Comparison of ENCODE assay signal across 9 mouse cellular contexts in genomic region chr19:34551981-34552380, GRCm38 (mm10). TPM values are rescaled to one million over a fixed set of nuclear protein-coding genes. Genes with fewer than 3 reads are reported as not detected.
DNase-seq lines count a peak whose midpoint lies in the region; ATAC-seq and TF ChIP-seq lines count a peak whose summit lies in the region.
"Had no signal": no experiment of that assay in that cellular context is flagged by ENCODE, and none has a peak within 500 bp of the region (broad histone marks: within the 10 kb centered on the region; RNA-seq: fewer than 3 reads in every experiment).

No protein-coding gene starts in this region.

- H3K27me3 ChIP-seq in neural tube, embryonic 15.5 days (replicated peaks), result no peaks in the 10 kb centered on the region
- H3K27me3 ChIP-seq in heart, embryonic 13.5 days (replicated peaks), result no peaks in the 10 kb centered on the region
- no peaks in the 10 kb centered on the region for H3K27me3 ChIP-seq in limb, embryonic 13.5 days
- H3K27me3 ChIP-seq in stomach, embryonic 15.5 days (replicated peaks), result no peaks in the 10 kb centered on the region
- H3K27me3 ChIP-seq in cerebellum, adult 2 months (ENCODE audit: control insufficient read depth, insufficient read depth, low read length), result no peaks in the 10 kb centered on the region

- H3K36me3 ChIP-seq in neural tube, embryonic 15.5 days, result no peaks in the 10 kb centered on the region
- H3K36me3 ChIP-seq in heart, embryonic 13.5 days, result no peaks in the 10 kb centered on the region
- no peaks in the 10 kb centered on the region for H3K36me3 ChIP-seq in limb, embryonic 13.5 days
- H3K36me3 ChIP-seq in stomach, embryonic 15.5 days, result no peaks in the 10 kb centered on the region
- H3K36me3 ChIP-seq: midbrain, embryonic 10.5 days had no signal

- no peak overlapping the region for H3K4me3 ChIP-seq in neural tube, embryonic 15.5 days (replicated peaks)
- peak overlapping the region; percentile 29 for H3K4me3 ChIP-seq in heart, embryonic 13.5 days
- H3K4me3 ChIP-seq in limb, embryonic 13.5 days, result peak overlapping the region; percentile 20
- no peak overlapping the region for H3K4me3 ChIP-seq in stomach, embryonic 15.5 days (replicated peaks)
- no peak overlapping the region for H3K4me3 ChIP-seq in cerebellum, adult 2 months (replicated peaks; ENCODE audit: insufficient read depth, low read depth, low read length)
- H3K4me3 ChIP-seq: midbrain, embryonic 10.5 days had no signal

- H3K9ac ChIP-seq in neural tube, embryonic 15.5 days (replicated peaks), result no peak overlapping the region
- H3K9ac ChIP-seq in heart, embryonic 13.5 days, result peak overlapping the region; percentile 56
- H3K9ac ChIP-seq in limb, embryonic 13.5 days, result no peak overlapping the region
- no peak overlapping the region for H3K9ac ChIP-seq in stomach, embryonic 15.5 days

- no peak for DNase-seq in neural tube, embryonic 10.5 days (ENCODE audit: extremely low spot score, low spot score)
- DNase-seq in cerebellum, adult 2 months, result no peak
- DNase-seq in frontal cortex, postnatal 14 days (ENCODE audit: low spot score in 2 of 2), result no peak
- DNase-seq in ovary, adult 18-20 months (ENCODE audit: low spot score), result no peak

- no peak overlapping the region; the same call in 1 of the 2 replicates for H3K27ac ChIP-seq in neural tube, embryonic 15.5 days (replicated peaks)
- peak overlapping the region; percentile 87 for H3K27ac ChIP-seq in heart, embryonic 13.5 days (replicated peaks)
- peak overlapping the region; percentile 77 for H3K27ac ChIP-seq in limb, embryonic 13.5 days
- H3K27ac ChIP-seq in stomach, embryonic 15.5 days, result no peak overlapping the region
- no peak overlapping the region for H3K27ac ChIP-seq in cerebellum, adult 2 months (ENCODE audit: insufficient read depth, low read length)
- H3K27ac ChIP-seq: midbrain, embryonic 10.5 days had no signal

- peak overlapping the region; percentile 28; the same call in 1 of the 2 replicates for H3K4me2 ChIP-seq in neural tube, embryonic 15.5 days
- H3K4me2 ChIP-seq in heart, embryonic 13.5 days, result peak overlapping the region; percentile 74
- H3K4me2 ChIP-seq in limb, embryonic 13.5 days (replicated peaks), result peak overlapping the region; percentile 49
- H3K4me2 ChIP-seq in stomach, embryonic 15.5 days, result peak overlapping the region; percentile 12

- 62% methylated on average over 5 of the region's 5 CpGs for WGBS in neural tube, embryonic 15.5 days
- WGBS in heart, embryonic 13.5 days, result 34% methylated on average over 5 of the region's 5 CpGs
- 19% methylated on average over 5 of the region's 5 CpGs for WGBS in limb, embryonic 13.5 days
- WGBS in stomach, embryonic 15.5 days, result 44% methylated on average over 5 of the region's 5 CpGs
- 55% methylated on average over 5 of the region's 5 CpGs for WGBS in cerebellum, adult 2 months

- peaks cover 12% of the 10 kb centered on the region; the same call in 1 of the 2 replicates for H3K4me1 ChIP-seq in neural tube, embryonic 15.5 days
- H3K4me1 ChIP-seq in heart, embryonic 13.5 days, result peaks cover 42% of the 10 kb centered on the region
- H3K4me1 ChIP-seq in limb, embryonic 13.5 days, result peaks cover 20% of the 10 kb centered on the region
- no peaks in the 10 kb centered on the region for H3K4me1 ChIP-seq in stomach, embryonic 15.5 days
- no peaks in the 10 kb centered on the region for H3K4me1 ChIP-seq in cerebellum, adult 2 months (ENCODE audit: control insufficient read depth, insufficient read depth, low read length)

- no peaks in the 10 kb centered on the region for H3K9me3 ChIP-seq in neural tube, embryonic 15.5 days (replicated peaks)
- no peaks in the 10 kb centered on the region for H3K9me3 ChIP-seq in heart, embryonic 13.5 days
- no peaks in the 10 kb centered on the region for H3K9me3 ChIP-seq in limb, embryonic 13.5 days
- H3K9me3 ChIP-seq in stomach, embryonic 15.5 days, result no peaks in the 10 kb centered on the region

- TF ChIP-seq CTCF in cerebellum, adult 2 months (IDR thresholded peaks at IDR 0.05; ENCODE audit: borderline replicate concordance, insufficient read depth, low read depth, low read length), result no peak

- no peak for TF ChIP-seq POLR2A in cerebellum, adult 2 months (IDR thresholded peaks at IDR 0.05; ENCODE audit: borderline replicate concordance, insufficient read depth, low read length)

- ATAC-seq in neural tube, embryonic 15.5 days (ENCODE audit: low FRiP score), result no peak
- ATAC-seq in heart, embryonic 13.5 days (ENCODE audit: extremely low read depth, insufficient number of reproducible peaks, low FRiP score, low TSS enrichment), result no peak
- peak; percentile 42; the same call in 1 of the 2 replicates for ATAC-seq in limb, embryonic 13.5 days (ENCODE audit: low FRiP score, low read depth)
- ATAC-seq in stomach, embryonic 15.5 days (ENCODE audit: insufficient read depth, low FRiP score, low read depth), result no peak

RNA-seq across cellular contexts. Expression of gene Ifit2, which starts 1.5 kb away (rescaled TPM):
- 6.1 and 7.5 TPM in 2 replicates for polyA plus RNA-seq in neural tube, embryonic 15.5 days (2015; fragmentation: Nextera tagmentation; extraction: Ambion mirVana)
- polyA plus RNA-seq in heart, embryonic 13.5 days (2015; fragmentation: Nextera tagmentation; extraction: Ambion mirVana), result 6.2 and 8.0 TPM in 2 replicates
- polyA plus RNA-seq in limb, embryonic 13.5 days (2015; fragmentation: Nextera tagmentation; extraction: Ambion mirVana), result 10.9 and 11.2 TPM in 2 replicates
- polyA plus RNA-seq in stomach, embryonic 15.5 days (2015; fragmentation: Nextera tagmentation; extraction: Ambion mirVana), result 5.5 and 6.2 TPM in 2 replicates
- polyA plus RNA-seq in cerebellum, adult 2 months (2012; rRNA removed), result 2.7 and 4.0 TPM in 2 replicates

RNA-seq across cellular contexts. Expression of gene Lipa, which starts 24.7 kb away (rescaled TPM):
- 22.4 and 24.7 TPM in 2 replicates for polyA plus RNA-seq in neural tube, embryonic 15.5 days (2015; fragmentation: Nextera tagmentation; extraction: Ambion mirVana)
- 31.1 and 33.9 TPM in 2 replicates for polyA plus RNA-seq in heart, embryonic 13.5 days (2015; fragmentation: Nextera tagmentation; extraction: Ambion mirVana)
- 42.0 and 46.0 TPM in 2 replicates for polyA plus RNA-seq in limb, embryonic 13.5 days (2015; fragmentation: Nextera tagmentation; extraction: Ambion mirVana)
- polyA plus RNA-seq in stomach, embryonic 15.5 days (2015; fragmentation: Nextera tagmentation; extraction: Ambion mirVana), result 29.8 and 32.5 TPM in 2 replicates
- polyA plus RNA-seq in cerebellum, adult 2 months (2012; rRNA removed), result 16.6 and 18.1 TPM in 2 replicates

RNA-seq across cellular contexts. Expression of gene Ifit3, which starts 31.4 kb away (rescaled TPM):
- 2.1 and 3.1 TPM in 2 replicates for polyA plus RNA-seq in neural tube, embryonic 15.5 days (2015; fragmentation: Nextera tagmentation; extraction: Ambion mirVana)
- polyA plus RNA-seq in heart, embryonic 13.5 days (2015; fragmentation: Nextera tagmentation; extraction: Ambion mirVana), result 1.5 and 1.6 TPM in 2 replicates
- 1.7 and 3.6 TPM in 2 replicates for polyA plus RNA-seq in limb, embryonic 13.5 days (2015; fragmentation: Nextera tagmentation; extraction: Ambion mirVana)
- 0.84 and 1.0 TPM in 2 replicates for polyA plus RNA-seq in stomach, embryonic 15.5 days (2015; fragmentation: Nextera tagmentation; extraction: Ambion mirVana)
- polyA plus RNA-seq in cerebellum, adult 2 months (2012; rRNA removed), result 13.3 and 15.9 TPM in 2 replicates

RNA-seq across cellular contexts. Expression of gene Ifit1bl1, which starts 49.8 kb away (rescaled TPM):
- 1.6 and 1.7 TPM in 2 replicates for polyA plus RNA-seq in neural tube, embryonic 15.5 days (2015; fragmentation: Nextera tagmentation; extraction: Ambion mirVana)
- polyA plus RNA-seq in heart, embryonic 13.5 days (2015; fragmentation: Nextera tagmentation; extraction: Ambion mirVana), result 1.5 and 1.6 TPM in 2 replicates
- polyA plus RNA-seq in limb, embryonic 13.5 days (2015; fragmentation: Nextera tagmentation; extraction: Ambion mirVana), result 0.59 and 0.64 TPM in 2 replicates
- polyA plus RNA-seq in stomach, embryonic 15.5 days (2015; fragmentation: Nextera tagmentation; extraction: Ambion mirVana), result 0.17 and 0.28 TPM in 2 replicates
- 0.93 and 1.1 TPM in 2 replicates for polyA plus RNA-seq in cerebellum, adult 2 months (2012; rRNA removed)
- polyA plus RNA-seq: midbrain, embryonic 10.5 days had no signal

RNA-seq across cellular contexts. Expression of gene Ifit3b, which starts 55.8 kb away (rescaled TPM):
- polyA plus RNA-seq in neural tube, embryonic 15.5 days (2015; fragmentation: Nextera tagmentation; extraction: Ambion mirVana), result 0.51 and 0.59 TPM in 2 replicates
- polyA plus RNA-seq in heart, embryonic 13.5 days (2015; fragmentation: Nextera tagmentation; extraction: Ambion mirVana), result 0.37 and 1.0 TPM in 2 replicates
- 0.70 and 0.78 TPM in 2 replicates for polyA plus RNA-seq in limb, embryonic 13.5 days (2015; fragmentation: Nextera tagmentation; extraction: Ambion mirVana)
- polyA plus RNA-seq in stomach, embryonic 15.5 days (2015; fragmentation: Nextera tagmentation; extraction: Ambion mirVana), result 0.13 and 0.17 TPM in 2 replicates
- 5.5 and 5.8 TPM in 2 replicates for polyA plus RNA-seq in cerebellum, adult 2 months (2012; rRNA removed)
- polyA plus RNA-seq: midbrain, embryonic 10.5 days had no signal

Comparison
In these comparisons a context has a peak if more than half of its experiments do, and no peak if none do; other contexts are left out.
1. H3K27ac ChIP-seq: peak in heart, embryonic 13.5 days (single experiment) and limb, embryonic 13.5 days (single experiment); none in neural tube, embryonic 15.5 days (single experiment), stomach, embryonic 15.5 days (single experiment) and cerebellum, adult 2 months (single experiment).
2. H3K4me2 ChIP-seq: peak in every context shown above with its lines; median percentile 74 in heart, embryonic 13.5 days; 49 in limb, embryonic 13.5 days; 28 in neural tube, embryonic 15.5 days; 12 in stomach, embryonic 15.5 days.
3. H3K4me3 ChIP-seq: peak in heart, embryonic 13.5 days (single experiment) and limb, embryonic 13.5 days (single experiment); none in neural tube, embryonic 15.5 days (single experiment), stomach, embryonic 15.5 days (single experiment) and cerebellum, adult 2 months (single experiment).